Mouse (Mus musculus): ENCODE results near the gene Ebf1. TPM values are rescaled to one million over a fixed set of nuclear protein-coding genes. Genes with fewer than 3 reads are reported as not detected.
A peak's percentile ranks its signal among the peaks of the same experiment; 100 is the strongest.

The Ebf1 gene
- total RNA-seq, 2 experiments from 2014 or later: 55.7 to 56.6 TPM

DNA sequence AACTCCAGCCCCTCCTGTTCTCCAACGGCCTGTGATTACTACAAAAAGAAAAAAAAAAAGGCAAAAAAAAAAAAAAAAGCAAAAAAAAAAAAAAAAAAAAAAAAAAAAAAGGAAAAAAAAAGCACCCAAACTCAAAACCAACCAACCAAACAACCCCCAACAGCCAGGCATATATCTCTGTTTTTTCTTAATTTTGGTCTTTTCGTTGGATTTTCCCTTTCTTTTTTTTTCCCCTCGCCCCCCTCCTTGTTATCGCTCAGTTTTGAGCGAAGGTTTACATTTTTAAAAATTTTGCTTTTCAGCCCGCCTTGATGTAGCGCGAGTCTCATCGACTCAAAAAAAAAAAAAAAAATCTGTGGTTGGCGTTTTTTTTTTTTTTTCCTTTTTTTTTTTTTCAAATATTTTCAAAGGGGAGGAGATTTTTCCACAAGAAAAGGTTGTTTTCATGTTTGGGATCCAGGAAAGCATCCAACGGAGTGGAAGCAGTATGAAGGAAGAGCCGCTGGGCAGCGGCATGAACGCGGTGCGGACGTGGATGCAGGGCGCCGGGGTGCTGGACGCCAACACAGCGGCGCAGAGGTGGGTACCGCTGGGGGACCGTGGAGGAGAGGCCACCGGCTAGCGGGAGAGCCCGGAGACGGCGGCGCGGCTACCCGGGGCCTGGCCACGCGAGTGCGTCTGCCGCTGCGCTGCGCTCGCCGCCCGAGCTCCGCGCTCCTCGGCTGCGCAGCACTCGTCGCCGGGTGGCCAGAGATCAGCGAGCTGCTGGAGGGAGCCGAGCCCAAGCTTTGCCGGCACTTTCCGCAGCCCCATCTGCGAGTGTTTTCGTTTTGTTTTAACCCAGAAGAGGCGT lies 843 bp downstream of the Ebf1 start:
- DNase-seq (ENCODE audit: low spot score in 2 of 2): peak; percentile 39 to 56

DNA sequence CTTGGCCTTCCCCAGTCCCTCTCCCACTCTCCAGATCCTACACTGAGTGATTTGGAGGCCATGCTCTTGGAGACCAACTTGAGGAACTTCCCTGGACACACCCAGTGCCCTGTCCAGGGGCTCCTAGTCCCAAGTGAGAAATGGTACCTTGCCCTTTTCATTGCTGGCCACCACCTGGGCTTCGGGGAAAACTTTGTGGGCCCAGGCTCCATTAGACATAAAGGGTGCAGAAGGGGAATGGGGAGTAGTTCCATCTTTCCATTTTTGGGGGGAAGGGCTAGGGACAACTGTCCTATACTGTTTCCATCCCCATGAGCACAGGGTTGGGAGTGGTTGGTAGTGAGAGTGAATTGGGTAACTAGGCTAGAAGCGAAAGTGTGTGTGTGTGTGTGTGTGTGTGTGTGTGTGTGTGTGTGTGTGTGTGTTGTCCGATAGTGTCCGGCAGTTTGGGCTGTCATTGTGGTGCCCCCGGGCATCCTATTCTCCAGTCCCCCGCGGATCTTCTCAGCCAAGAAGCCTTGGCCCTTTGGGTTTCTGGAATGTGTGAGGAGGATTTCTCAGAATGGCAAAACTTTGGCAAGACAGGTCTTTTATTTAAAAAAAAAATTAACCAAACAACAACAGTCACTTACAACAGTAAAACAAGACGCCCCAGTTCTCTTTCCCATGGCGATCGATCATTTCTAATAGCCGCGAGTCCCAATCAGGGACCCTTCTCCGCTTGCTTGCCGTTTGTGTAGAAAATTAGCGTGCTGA lies 2.2 kb downstream of the Ebf1 start:
- DNase-seq (ENCODE audit: low spot score in 2 of 2): no peak

DNA sequence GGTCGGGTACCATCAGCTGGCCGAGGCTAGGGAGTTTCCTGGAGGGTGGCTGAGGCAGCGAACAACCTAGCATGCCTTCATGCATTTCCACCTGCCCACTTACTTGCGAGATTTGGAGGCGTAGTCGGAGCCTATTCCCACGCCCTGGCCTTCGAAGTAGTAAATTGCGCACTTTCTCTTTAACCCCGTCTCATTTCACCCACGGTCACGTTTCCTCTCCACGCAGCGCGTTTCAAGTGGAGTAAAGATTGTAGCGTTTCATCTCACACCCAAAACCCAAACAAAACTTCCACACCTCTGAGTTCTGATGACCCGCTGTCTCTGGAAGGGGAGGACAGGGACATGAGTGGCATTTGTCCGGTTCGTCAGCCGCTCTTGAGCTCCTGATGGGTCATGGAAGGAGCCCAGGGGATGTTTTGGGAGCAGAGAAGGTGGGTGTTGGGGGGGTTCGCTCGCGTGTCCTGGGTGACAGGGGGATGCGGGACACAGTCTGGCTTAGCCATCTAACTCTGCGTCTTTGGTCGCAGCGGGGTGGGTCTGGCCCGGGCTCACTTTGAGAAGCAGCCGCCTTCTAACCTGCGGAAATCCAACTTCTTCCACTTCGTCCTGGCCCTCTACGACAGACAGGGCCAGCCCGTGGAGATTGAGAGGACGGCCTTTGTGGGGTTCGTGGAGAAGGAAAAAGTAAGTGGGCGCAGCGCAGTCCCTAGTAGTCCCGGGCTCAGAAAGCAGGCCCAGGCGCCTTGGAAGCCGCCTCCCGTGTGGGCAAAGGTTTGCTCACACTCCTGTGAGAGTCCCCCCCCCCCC lies 3.0 kb downstream of the Ebf1 start:
- no peak for DNase-seq (ENCODE audit: low spot score in 2 of 2)

DNA sequence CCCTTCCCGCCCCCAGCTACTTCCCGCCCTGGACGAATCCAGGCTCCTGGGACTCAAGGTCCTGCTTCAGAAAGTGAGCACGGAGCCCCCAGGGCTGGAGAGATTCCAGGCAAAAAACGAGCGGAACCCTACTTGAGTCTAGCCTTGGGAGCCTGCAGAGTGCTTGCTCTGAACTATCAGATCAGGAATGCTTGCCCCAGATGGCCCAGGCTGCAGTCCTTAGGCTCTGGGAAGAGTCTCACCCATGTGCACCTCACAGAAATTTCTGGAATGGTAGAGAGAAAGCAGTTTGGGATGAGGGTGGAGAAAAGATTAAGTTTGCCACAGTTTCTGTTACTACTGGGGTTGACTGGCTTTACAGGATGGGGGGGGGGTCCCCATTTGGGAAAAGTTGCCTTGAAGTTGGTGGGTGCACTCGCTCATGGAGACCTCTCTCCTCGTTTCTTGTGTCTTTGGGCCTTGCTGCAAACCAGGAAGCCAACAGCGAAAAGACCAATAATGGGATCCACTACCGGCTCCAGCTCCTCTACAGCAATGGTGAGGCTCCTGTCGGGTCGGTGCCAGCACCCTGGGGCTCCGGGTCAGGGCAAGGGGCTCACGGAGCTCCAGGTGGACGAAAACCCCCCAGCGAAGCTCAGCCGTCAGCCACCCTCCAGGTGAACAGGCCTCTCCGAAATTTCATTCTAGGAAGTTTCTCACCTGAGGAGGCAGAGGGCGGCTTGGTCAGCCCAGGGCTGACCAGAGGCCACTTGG lies 3.8 kb downstream of the Ebf1 start:
- DNase-seq (ENCODE audit: low spot score in 2 of 2): peak; percentile 27 to 36

DNA sequence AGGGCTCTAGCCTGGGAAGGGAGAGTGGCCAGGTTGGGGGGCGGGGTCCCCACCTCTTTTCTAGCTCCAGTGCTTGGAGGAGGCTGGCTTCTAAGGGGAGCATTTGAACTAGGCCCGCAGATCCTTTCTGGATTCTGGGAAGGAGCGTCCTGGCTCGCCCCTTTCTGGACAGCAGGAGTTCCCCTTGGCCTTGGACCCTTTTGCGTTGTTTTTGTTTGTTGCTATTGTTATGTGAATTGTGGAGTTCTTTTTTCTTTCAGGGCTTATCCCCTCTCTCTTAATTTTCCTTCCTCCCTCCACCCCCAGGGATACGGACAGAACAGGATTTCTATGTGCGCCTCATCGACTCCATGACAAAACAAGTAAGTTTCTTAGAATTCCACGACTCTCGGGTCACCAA lies 4.5 kb downstream of the Ebf1 start:
- no peak for DNase-seq (ENCODE audit: low spot score in 2 of 2)

DNA sequence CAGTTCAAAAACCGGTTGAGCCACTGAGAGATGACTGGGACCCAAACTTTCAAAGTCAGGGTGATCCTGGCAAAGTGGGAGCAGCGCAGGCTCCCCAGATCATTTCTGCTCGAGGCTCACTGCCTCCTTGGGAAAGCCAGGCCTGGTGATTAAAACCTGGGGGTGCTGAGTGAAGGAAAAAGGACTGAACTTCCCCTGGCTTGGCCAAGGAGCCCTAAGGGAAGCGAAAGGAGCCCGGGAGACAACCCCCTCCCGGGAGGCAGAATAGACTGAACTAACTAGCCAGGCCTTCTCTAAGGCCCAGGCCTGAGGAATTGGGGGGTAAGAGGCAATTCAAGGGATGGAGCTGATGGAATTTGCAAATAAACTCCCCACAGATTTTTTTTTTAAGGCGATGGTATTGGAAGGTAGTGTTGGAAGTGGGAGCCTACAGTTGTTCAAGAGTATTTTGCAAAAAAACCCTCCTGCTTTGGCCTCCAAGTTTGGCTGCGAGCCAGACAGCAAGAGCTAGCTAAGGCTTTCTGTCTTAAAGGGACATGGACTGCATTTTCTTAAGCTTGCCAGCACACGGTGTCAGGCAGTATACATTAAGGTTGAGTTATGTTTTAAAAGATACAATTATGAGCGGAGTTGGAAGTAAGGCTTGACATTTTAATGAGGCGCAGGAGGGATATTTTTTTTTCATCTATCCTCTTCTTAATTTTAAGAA lies 5.1 kb downstream of the Ebf1 start:
- DNase-seq (ENCODE audit: low spot score in 2 of 2): peak in 1 of 2 experiments; percentile 57

DNA sequence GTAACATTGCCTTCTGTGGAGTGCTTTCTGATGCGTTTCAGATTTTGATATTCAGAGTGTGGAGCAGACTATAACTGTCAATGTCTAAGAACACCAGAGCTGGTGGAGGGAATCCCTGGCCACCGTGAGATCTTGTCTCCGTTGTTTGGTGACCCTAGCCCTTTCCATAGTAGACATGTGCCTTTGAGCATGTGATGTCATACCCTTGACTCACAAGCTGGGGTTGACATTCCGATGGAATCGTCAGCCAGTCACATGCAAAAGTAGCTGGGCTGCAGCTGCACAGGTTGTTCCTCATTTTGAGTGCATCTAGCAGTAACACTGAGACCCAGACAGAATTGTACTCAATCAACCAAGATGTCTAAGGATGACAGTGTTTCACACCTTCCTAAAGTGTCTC lies 7.4 kb downstream of the Ebf1 start:
- DNase-seq (ENCODE audit: low spot score in 2 of 2): no peak

DNA sequence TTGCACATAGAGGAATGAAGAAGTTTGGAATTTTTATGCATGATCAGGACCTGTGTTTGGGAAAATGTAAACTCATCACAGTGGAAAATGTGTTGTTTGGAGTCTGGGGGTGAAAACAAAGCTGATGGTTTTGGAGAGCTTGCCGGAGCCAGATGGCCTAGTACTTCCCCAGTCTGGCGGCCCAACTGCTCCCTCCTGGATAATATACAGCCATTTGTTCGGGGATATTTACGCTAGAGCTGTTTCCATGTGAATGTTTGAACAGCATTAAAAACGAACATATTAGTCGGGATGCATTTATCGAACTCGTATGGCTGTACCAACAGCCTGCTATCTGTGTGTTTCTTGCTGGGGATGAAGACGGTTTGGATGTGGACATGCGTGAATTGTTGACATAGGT lies 8.9 kb downstream of the Ebf1 start:
- DNase-seq (ENCODE audit: low spot score in 2 of 2): no peak

DNA sequence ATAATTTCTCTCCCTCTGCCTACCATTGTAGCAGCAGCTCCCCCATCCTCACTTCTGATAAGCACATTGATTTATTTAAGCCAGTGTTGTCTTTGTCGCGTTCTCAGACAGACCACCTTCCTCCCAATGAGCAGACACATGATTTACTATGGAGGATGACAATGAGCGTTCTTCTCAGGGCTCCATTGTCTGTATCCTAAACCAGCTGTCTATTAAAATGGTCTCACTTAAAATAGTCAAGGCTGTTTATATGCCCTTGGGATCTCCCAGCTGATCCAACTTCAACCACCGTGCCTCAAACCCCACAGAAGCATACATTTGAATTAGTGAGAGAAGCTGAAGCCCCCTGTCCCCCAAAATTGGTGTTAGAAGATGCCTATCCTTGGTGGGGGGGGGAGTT lies 11.3 kb downstream of the Ebf1 start:
- no peak for DNase-seq (ENCODE audit: low spot score in 2 of 2)

DNA sequence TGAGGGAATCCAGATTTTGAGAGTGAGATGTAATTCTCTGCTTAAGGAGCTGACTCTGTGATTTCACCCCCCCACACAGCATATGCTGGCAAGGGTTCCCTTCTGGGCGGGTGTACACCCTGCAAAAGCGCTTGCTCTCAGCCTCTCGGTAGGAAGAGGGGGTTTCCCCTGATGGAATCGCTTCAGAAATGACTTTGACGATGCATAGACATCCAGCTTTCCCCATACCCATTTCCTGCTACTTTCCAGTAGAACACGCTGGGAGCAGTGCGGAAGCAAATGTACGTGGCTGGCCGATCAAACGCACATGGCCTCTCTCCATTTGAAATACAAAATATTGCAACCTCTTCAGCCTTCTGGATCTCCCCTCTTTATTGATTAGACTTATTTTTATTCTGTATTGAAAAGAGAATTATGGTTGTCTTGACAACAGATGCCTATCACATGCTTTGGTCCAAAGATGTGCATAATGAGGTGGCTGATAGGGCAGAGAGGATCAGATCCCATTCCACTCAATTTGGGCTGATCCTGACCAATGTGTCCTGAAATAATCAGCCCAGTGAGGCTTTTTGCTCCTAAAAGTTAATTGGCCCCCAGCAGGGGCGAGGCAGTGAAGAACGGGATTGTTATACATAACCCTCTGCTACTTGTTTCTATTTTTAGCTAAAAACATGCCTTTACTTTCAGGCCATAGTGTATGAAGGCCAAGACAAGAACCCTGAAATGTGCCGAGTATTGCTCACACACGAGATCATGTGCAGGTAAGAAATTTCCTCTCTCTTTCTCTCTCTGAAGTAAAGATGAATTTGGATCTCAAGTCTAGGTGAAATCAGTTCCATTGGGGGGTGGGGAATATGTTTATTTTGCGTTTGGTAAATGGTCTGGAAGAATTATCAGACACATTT lies 15.2 kb downstream of the Ebf1 start:
- DNase-seq (ENCODE audit: low spot score in 2 of 2): peak in 1 of 2 experiments; percentile 13

DNA sequence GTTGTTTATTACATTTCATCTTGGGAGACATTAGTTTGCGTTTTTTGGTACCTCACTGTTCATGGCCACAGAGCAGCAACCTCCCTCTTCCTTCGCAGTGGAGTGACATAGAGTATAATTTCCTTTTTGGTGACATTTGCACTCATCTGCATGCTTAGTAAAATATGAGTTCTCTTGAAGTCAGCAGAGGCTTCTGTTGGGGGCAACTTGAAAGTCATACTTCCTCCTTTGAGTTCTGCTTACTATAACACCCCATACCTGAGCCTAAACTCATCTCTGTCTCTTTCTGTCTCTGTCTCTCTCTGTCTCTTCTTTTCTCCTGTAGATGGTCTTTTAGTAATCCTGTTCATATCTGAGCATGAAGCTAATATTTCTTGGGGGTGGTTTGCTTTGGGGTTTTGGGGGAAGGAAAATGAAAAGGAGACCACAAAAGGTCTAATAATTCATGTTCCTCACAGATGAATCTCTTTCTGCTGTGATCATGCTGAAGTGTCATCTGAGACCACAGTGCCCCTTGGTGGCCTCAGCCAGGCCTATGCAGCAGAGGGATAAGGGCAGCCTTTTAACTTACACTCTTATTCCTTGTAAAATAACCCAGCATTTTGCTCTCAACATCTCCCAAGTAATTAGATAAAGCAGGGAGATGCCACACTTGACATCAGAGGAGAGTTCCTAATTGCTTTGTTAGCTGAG lies 16.0 kb downstream of the Ebf1 start:
- DNase-seq (ENCODE audit: low spot score in 2 of 2): no peak

DNA sequence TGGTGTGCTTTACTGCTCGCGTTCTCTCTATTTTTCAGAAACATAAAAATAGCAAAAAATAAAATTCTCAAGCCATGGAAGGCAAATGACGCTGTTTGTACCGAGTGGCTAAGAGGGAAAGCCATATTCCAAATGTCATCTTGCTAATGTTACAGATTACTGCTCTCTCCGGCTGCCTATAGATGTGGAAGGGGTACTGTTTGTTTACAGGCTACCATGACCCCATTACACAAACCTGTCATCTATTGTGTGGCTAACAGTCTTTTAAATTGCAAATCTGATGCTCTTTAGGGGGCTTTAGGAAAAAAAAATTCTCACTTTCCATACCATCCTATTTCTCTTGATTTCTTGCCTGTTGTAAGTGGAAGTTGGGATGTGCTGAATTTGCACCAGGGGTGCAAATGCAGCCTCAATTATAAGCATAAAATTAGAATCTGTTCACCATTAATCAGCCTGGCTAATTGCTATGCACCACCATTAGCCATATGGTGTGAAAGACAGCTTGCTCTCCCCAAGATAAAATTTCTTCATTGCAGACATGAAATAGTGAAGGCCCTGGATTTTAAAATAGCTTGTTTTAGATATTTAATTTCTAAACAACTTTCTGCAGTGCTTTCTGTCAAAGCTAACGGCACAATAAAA lies 17.6 kb downstream of the Ebf1 start:
- no peak for DNase-seq (ENCODE audit: low spot score in 2 of 2)

DNA sequence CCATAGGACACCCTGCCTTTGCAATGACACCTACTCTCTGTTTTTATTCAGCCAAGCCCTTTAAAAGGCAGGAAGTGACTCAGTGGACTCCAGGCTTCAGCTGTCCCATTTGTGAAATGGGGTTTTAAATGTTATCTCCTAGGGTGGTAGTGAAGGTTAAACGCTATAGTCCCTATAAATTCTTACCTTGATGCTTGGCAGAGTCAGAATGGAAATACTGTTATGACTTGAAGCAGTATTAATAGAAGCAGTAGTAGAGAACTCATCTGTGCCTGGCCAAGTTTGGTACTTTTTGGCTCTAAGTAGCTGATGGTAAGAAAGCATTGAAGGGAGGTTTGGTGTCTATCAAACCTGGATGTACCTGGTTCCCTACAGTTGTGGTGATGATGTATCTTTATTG lies 19.1 kb downstream of the Ebf1 start:
- DNase-seq (ENCODE audit: low spot score in 2 of 2): no peak

DNA sequence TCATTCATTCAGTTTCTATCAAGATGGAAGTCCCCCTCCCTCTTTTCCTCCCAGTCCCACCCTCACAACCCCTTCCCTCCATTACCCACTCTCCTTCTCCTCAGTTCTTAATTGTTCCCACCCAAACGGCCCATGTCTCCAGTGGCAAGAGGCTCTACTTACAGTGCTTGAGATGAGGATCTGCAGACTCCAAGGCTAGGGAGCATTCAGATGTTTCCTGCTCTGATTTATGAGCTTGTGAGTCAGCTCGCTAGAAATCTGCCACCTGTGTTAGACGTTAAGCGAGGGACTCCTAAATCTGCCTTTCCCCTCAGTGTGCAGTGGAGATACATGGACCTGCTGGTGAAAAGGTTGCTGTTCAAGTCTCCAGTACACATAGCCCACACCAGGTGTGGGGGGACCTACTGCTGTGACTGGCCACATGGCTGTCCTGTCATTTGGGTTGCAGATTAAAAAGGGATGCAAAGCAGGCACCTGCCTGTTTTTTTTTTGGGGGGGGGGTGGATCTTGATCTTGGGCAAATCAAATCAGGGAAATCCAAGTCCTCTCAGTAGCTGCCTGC lies 21.2 kb downstream of the Ebf1 start:
- no peak for DNase-seq (ENCODE audit: low spot score in 2 of 2)

DNA sequence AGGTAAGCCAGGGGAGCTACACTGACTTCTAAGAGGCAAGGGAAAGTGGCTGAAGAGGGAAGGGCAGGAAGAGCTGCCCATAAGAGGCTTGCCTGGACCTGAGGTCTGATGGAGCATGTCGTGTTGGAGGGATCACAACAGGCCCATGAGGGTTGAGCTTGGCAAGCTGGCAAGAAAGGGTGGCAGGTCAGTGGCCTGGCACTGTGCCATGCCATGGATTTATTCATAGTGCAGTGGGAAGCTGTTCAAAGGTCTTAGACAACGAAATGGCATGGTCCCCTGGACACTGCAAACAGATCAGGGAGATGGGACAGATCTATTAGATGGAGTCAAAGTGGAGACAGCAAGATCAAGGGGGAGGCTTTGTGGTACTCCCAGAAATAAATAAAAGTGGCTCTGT lies 24.4 kb downstream of the Ebf1 start:
- DNase-seq (ENCODE audit: low spot score in 2 of 2): no peak

DNA sequence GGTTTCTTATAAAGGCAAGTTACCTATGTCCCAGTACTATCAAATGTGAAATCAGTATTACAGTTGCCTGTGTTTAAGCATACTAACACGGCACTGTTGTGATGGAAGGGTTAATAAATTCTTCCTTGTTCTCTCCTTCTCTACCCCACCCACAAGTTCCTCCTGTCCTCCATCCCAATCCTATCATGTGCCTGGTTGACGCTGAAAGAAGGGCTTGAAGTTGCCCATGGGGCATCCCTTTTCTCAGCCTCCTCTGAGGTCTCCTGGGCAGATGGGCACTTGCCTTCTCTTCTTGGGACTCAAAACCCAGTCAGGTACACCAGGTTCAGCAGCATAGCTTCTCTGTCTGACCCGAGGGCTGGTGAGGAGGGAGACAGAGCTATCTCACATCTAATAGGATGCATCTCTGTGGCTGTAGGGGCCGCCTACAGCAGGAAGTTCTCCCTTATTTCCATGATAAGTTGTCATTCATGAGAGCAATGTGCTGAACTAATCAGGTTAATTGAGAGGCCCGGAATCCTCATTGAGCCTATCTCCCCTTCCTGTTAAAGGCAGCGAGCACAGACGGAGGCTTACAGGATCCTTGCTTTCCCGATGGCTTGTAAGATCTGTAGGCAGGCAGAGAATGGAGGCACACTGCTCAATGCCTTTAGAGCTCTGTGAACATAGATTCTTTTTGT lies 37.4 kb downstream of the Ebf1 start:
- no peak for DNase-seq (ENCODE audit: low spot score in 2 of 2)

DNA sequence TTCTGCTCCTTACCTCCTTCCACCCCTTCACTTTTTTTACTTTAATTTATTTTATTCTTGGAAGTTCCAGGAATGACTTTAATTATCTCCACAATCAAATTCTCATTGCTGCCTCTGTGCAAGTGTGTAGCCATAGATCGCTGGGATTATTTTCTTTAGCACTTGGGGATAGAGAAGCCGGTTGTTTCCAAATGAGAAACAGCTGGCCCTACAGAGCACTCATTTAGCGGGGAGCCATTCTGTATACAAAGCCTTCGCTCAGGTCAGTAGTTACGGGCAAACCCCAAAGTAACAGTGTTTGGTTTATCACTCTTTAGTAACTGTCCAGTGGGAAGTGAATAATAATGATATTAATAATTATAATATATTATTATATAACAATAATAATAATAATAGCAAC lies 38.4 kb downstream of the Ebf1 start:
- DNase-seq (ENCODE audit: low spot score in 2 of 2): no peak
